ENCODE assay signal across 27 mouse cellular contexts in the genomic region with DNA sequence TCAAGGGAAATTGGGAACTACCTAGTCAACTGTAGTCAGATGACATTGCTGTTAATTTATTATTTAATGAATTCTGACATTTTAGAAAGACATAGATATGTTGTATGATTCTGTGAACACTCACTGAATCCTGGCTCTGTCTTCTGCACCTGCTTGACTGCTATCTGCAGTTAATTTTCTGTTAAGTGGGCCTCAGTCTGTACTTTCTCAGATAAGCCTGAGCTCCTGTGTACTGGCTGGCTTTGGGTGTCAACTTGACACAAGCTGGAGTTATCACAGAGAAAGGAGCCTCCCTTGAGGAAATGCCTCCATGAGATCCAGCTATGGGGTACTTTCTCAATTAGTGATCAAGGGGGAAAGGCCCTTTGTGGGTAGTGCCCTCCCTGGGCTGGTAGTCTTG.
DNase-seq lines count a peak whose midpoint lies in the region; ATAC-seq and TF ChIP-seq lines count a peak whose summit lies in the region.
"Had no signal": no experiment of that assay in that cellular context is flagged by ENCODE, and none has a peak within 500 bp of the region (broad histone marks: within the 10 kb centered on the region; RNA-seq: fewer than 3 reads in every experiment).

No protein-coding gene starts in this region.

- H3K4me2 ChIP-seq in liver, embryonic 12.5 days: peak overlapping the region; percentile 32
- H3K4me2 ChIP-seq in liver, embryonic 15.5 days: peak overlapping the region; percentile 11
- H3K4me2 ChIP-seq: embryonic facial prominence, embryonic 12.5 days; embryonic facial prominence, embryonic 15.5 days; forebrain, embryonic 13.5 days; heart, embryonic 11.5 days; hindbrain, embryonic 13.5 days had no signal

- no peak for TF ChIP-seq RAD21 in MEL (IDR thresholded peaks at IDR 0.05; ENCODE audit: low read depth, low read length)

- H3K36me3 ChIP-seq in MEL (ENCODE audit: control insufficient read depth in 1 of 2, insufficient read depth in 2 of 2, low read length in 2 of 2): peaks cover 0 to 18% of the 10 kb centered on the region in 2 experiments; a peak in 2 of 4 replicates
- no peaks in the 10 kb centered on the region for H3K36me3 ChIP-seq in liver, embryonic 12.5 days
- no peaks in the 10 kb centered on the region for H3K36me3 ChIP-seq in liver, embryonic 15.5 days (replicated peaks)
- no peaks in the 10 kb centered on the region for H3K36me3 ChIP-seq in heart, embryonic 10.5 days
- H3K36me3 ChIP-seq: embryonic facial prominence, embryonic 12.5 days; embryonic facial prominence, embryonic 15.5 days; forebrain, embryonic 10.5 days; hindbrain, embryonic 10.5 days; hindbrain, embryonic 13.5 days had no signal

- intact Hi-C loops in left cerebral cortex, postnatal 36 days (cut with DNase I): no loop called here

- H3K4me1 ChIP-seq in MEL (ENCODE audit: control insufficient read depth in 1 of 2, insufficient read depth in 2 of 2, low read length in 2 of 2): peaks cover 20 to 26% of the 10 kb centered on the region in 2 experiments
- H3K4me1 ChIP-seq in liver, embryonic 12.5 days: peaks cover 36% of the 10 kb centered on the region
- H3K4me1 ChIP-seq in liver, embryonic 15.5 days (replicated peaks): peaks cover 29% of the 10 kb centered on the region
- H3K4me1 ChIP-seq in heart, embryonic 10.5 days: no peaks in the 10 kb centered on the region
- H3K4me1 ChIP-seq: embryonic facial prominence, embryonic 12.5 days; embryonic facial prominence, embryonic 15.5 days; forebrain, embryonic 10.5 days; forebrain, embryonic 13.5 days; hindbrain, embryonic 10.5 days; hindbrain, embryonic 13.5 days had no signal

- no peak overlapping the region for H3K9ac ChIP-seq in MEL (ENCODE audit: control insufficient read depth, low read depth, low read length, poor library complexity, severe bottlenecking)
- H3K9ac ChIP-seq in liver, embryonic 12.5 days: no peak overlapping the region
- no peak overlapping the region for H3K9ac ChIP-seq in liver, embryonic 15.5 days
- H3K9ac ChIP-seq: embryonic facial prominence, embryonic 12.5 days; embryonic facial prominence, embryonic 15.5 days; forebrain, embryonic 13.5 days; hindbrain, embryonic 13.5 days had no signal

- no peak for TF ChIP-seq POLR2A in MEL (IDR thresholded peaks at IDR 0.05; ENCODE audit: control insufficient read depth in 1 of 2, insufficient read depth in 1 of 2, low read depth in 1 of 2, low read length in 2 of 2, poor library complexity in 1 of 2)

- H3K27me3 ChIP-seq in MEL (ENCODE audit: control insufficient read depth in 1 of 2, insufficient read depth in 2 of 2, low read length in 2 of 2): no peaks in the 10 kb centered on the region
- no peaks in the 10 kb centered on the region for H3K27me3 ChIP-seq in liver, embryonic 12.5 days (replicated peaks)
- H3K27me3 ChIP-seq in liver, embryonic 15.5 days: no peaks in the 10 kb centered on the region
- H3K27me3 ChIP-seq in heart, embryonic 10.5 days (ENCODE audit: insufficient read depth, poor library complexity, severe bottlenecking): no peaks in the 10 kb centered on the region
- H3K27me3 ChIP-seq: embryonic facial prominence, embryonic 12.5 days; embryonic facial prominence, embryonic 15.5 days; forebrain, embryonic 13.5 days; hindbrain, embryonic 13.5 days; Patski had no signal

- peak; percentile 90 for ATAC-seq in liver, embryonic 12.5 days
- ATAC-seq in liver, embryonic 15.5 days (ENCODE audit: insufficient read depth): peak; percentile 78
- ATAC-seq in megakaryocyte progenitor cell, adult 5-6 weeks (replicated peaks; ENCODE audit: poor library complexity): peak; percentile 89
- ATAC-seq in erythroid progenitor cell, adult 5-6 weeks (replicated peaks; ENCODE audit: low FRiP score, poor library complexity, severe bottlenecking): no peak
- ATAC-seq: forebrain, embryonic 13.5 days; forebrain, embryonic 16.5 days; hindbrain, embryonic 16.5 days; Patski had no signal

- no peak overlapping the region; a peak in 1 of 4 replicates for H3K4me3 ChIP-seq in MEL (ENCODE audit: control insufficient read depth in 1 of 2, insufficient read depth in 1 of 2, low read depth in 2 of 2, low read length in 2 of 2)
- no peak overlapping the region for H3K4me3 ChIP-seq in liver, embryonic 12.5 days
- H3K4me3 ChIP-seq in liver, embryonic 15.5 days (replicated peaks): no peak overlapping the region
- H3K4me3 ChIP-seq in heart, embryonic 10.5 days: no peak overlapping the region
- H3K4me3 ChIP-seq: embryonic facial prominence, embryonic 12.5 days; embryonic facial prominence, embryonic 15.5 days; erythroblast, embryonic 14.5 days; forebrain, embryonic 10.5 days; forebrain, embryonic 13.5 days; heart, adult 2 months; hindbrain, embryonic 10.5 days; hindbrain, embryonic 13.5 days had no signal

- peak; percentile 70 for DNase-seq in MEL (ENCODE audit: low read depth, low spot score)
- DNase-seq in left cerebral cortex, postnatal 36 days (ENCODE audit: low spot score in 2 of 2): no peak
- DNase-seq in heart, embryonic 10.5 days (ENCODE audit: low spot score): no peak
- no peak for DNase-seq in cerebellum, adult 11-12 months
- DNase-seq: adrenal gland, postnatal 10 days; adrenal gland, postnatal 36 days; cerebellum, adult 2 months; cerebellum, adult 9-11 months; cerebellum, postnatal 25 days; gastrocnemius, postnatal 10 days; gastrocnemius, postnatal 36 days; heart, adult 2 months had no signal

- H3K79me2 ChIP-seq in MEL (ENCODE audit: control insufficient read depth, insufficient read depth, low read length, poor library complexity): no peaks in the 10 kb centered on the region

- peak overlapping the region; percentile 75 for H3K27ac ChIP-seq in MEL (ENCODE audit: control insufficient read depth, low read depth, low read length)
- H3K27ac ChIP-seq in liver, embryonic 12.5 days: 0 out of 2 replicates have a peak overlapping the region, but pooled peaks have one; percentile 20
- no peak overlapping the region for H3K27ac ChIP-seq in liver, embryonic 15.5 days (replicated peaks)
- H3K27ac ChIP-seq in heart, embryonic 10.5 days: no peak overlapping the region
- H3K27ac ChIP-seq: embryonic facial prominence, embryonic 12.5 days; embryonic facial prominence, embryonic 15.5 days; forebrain, embryonic 10.5 days; forebrain, embryonic 13.5 days; heart, adult 2 months; hindbrain, embryonic 10.5 days; hindbrain, embryonic 13.5 days had no signal

- H3K9me3 ChIP-seq in MEL (replicated peaks; ENCODE audit: insufficient read depth, low read length): no peaks in the 10 kb centered on the region
- H3K9me3 ChIP-seq in liver, embryonic 12.5 days (replicated peaks): no peaks in the 10 kb centered on the region
- H3K9me3 ChIP-seq in liver, embryonic 15.5 days (replicated peaks): no peaks in the 10 kb centered on the region
- H3K9me3 ChIP-seq in heart, embryonic 10.5 days: no peaks in the 10 kb centered on the region
- H3K9me3 ChIP-seq: embryonic facial prominence, embryonic 12.5 days; embryonic facial prominence, embryonic 15.5 days; forebrain, embryonic 10.5 days; forebrain, embryonic 13.5 days; hindbrain, embryonic 10.5 days; hindbrain, embryonic 13.5 days had no signal

- TF ChIP-seq CTCF in MEL (IDR thresholded peaks at IDR 0.05 in 2 of 3, conservative IDR thresholded peaks at IDR 0.05 in 1 of 3; ENCODE audit: control insufficient read depth in 1 of 3, insufficient read depth in 1 of 3, low read depth in 2 of 3, low read length in 3 of 3, poor library complexity in 1 of 3, severe bottlenecking in 1 of 3): no peak

- peak; percentile 95 to 96 for TF ChIP-seq EP300 in MEL (IDR thresholded peaks at IDR 0.05; ENCODE audit: low read depth in 1 of 2, low read length in 2 of 2)

TF ChIP-seq in MEL, 35 proteins besides CTCF, POLR2A, EP300 and RAD21:
- peak; percentile 84 for TF ChIP-seq ETS1 (IDR thresholded peaks at IDR 0.05; ENCODE audit: low read depth, low read length)
- TF ChIP-seq JUND (IDR thresholded peaks at IDR 0.05; ENCODE audit: low read depth, low read length): no peak
- TF ChIP-seq BHLHE40 (IDR thresholded peaks at IDR 0.05; ENCODE audit: borderline replicate concordance, low read depth, low read length): no peak
- peak; percentile 72 for TF ChIP-seq RCOR1 (IDR thresholded peaks at IDR 0.05; ENCODE audit: low read depth, low read length)
- TF ChIP-seq TCF12 (IDR thresholded peaks at IDR 0.05; ENCODE audit: low read depth, low read length): peak; percentile 96
- TF ChIP-seq MAFK (IDR thresholded peaks at IDR 0.05; ENCODE audit: borderline replicate concordance, low read depth, low read length): peak; percentile 51; the same call in 1 of the 2 replicates
- no peak for TF ChIP-seq POLR2AphosphoS2 (IDR thresholded peaks at IDR 0.05; ENCODE audit: low read length)
- TF ChIP-seq GABPA (IDR thresholded peaks at IDR 0.05; ENCODE audit: low read depth, low read length): no peak
- no peak for TF ChIP-seq USF1 (IDR thresholded peaks at IDR 0.05; ENCODE audit: low read depth, low read length)
- no peak for TF ChIP-seq CHD2 (IDR thresholded peaks at IDR 0.05; ENCODE audit: low read length)
- peak; percentile 41; the same call in 1 of the 2 replicates for TF ChIP-seq ZMIZ1 (IDR thresholded peaks at IDR 0.05; ENCODE audit: low read depth, low read length)
- 0 out of 2 replicates have a peak, but pooled peaks have one; percentile 29 for TF ChIP-seq MXI1 (IDR thresholded peaks at IDR 0.05; ENCODE audit: low read depth, low read length)
- no peak for TF ChIP-seq CHD1 (IDR thresholded peaks at IDR 0.05; ENCODE audit: low read depth, low read length)
- peak; percentile 84 for TF ChIP-seq GATA1 (IDR thresholded peaks at IDR 0.05; ENCODE audit: low read depth, low read length)
- 0 out of 2 replicates have a peak, but pooled peaks have one; percentile 29 for TF ChIP-seq TBP (IDR thresholded peaks at IDR 0.05; ENCODE audit: low read depth, low read length)
- peak; percentile 97 for TF ChIP-seq MYB (IDR thresholded peaks at IDR 0.05; ENCODE audit: low read depth, low read length)
- peak; percentile 34; the same call in 1 of the 2 replicates for TF ChIP-seq NELFE (IDR thresholded peaks at IDR 0.05; ENCODE audit: low read depth, low read length)
- peak; percentile 67 for TF ChIP-seq SIN3A (IDR thresholded peaks at IDR 0.05; ENCODE audit: low read length)
- TF ChIP-seq MEF2A (IDR thresholded peaks at IDR 0.05; ENCODE audit: extremely low read depth, insufficient replicate concordance, low read depth, low read length, poor library complexity, severe bottlenecking): no peak
- TF ChIP-seq HCFC1 (IDR thresholded peaks at IDR 0.05; ENCODE audit: low read depth, low read length): 0 out of 2 replicates have a peak, but pooled peaks have one; percentile 47
- peak; percentile 16; the same call in 1 of the 2 replicates for TF ChIP-seq ZC3H11A (IDR thresholded peaks at IDR 0.05; ENCODE audit: low read depth, low read length)
- TF ChIP-seq MAZ (IDR thresholded peaks at IDR 0.05; ENCODE audit: low read depth, low read length): peak; percentile 65; the same call in 1 of the 2 replicates
- TF ChIP-seq TAL1 (IDR thresholded peaks at IDR 0.05; ENCODE audit: low read length): peak; percentile 47

Comparison
In these comparisons a context has a peak if more than half of its experiments do, and no peak if none do; other contexts are left out.
1. H3K27ac ChIP-seq: peak in MEL (single experiment) and liver, embryonic 12.5 days (single experiment); none in liver, embryonic 15.5 days (single experiment) and heart, embryonic 10.5 days (single experiment).